Mouse (Mus musculus): ENCODE measurements at regions not wholly inside any gene's neighbourhood (a gene's known extent, or its start where the extent isn't known, plus 50 kb on each side); places are given as distances from the start of the nearest gene placed in this dataset.

- Histone ChIP-seq H3K9me3 (replicated peaks; ENCODE audit: low read length) (no peaks in the 10 kb centered on the region), H3K4me1 (ENCODE audit: control insufficient read depth in 1 of 2, insufficient read depth in 2 of 2) (no peaks in the 10 kb centered on the region), H3K36me3 (replicated peaks in 1 of 2; ENCODE audit: control insufficient read depth in 1 of 2, insufficient read depth in 1 of 2, low read length in 1 of 2) (no peaks in the 10 kb centered on the region), H3K4me3 (replicated peaks in 1 of 3; ENCODE audit: low read depth in 2 of 3, low read length in 2 of 3, poor library complexity in 1 of 3) (no peak overlapping the region), H3K9ac (ENCODE audit: insufficient read depth, low read depth) (no peak overlapping the region), H3K27ac (ENCODE audit: insufficient read depth, low read depth) (no peak overlapping the region), H3K79me2 (replicated peaks; ENCODE audit: control insufficient read depth, extremely low read depth, insufficient read depth, poor library complexity, severe bottlenecking) (no peaks in the 10 kb centered on the region), H3K4me2 (ENCODE audit: insufficient read depth, low read depth, poor library complexity, severe bottlenecking) (no peak overlapping the region), H3K27me3 (replicated peaks) (no peaks in the 10 kb centered on the region)
- no peak for DNase-seq (ENCODE audit: extremely low read depth)
- in situ Hi-C loops (cut with MboI; ENCODE audit: low pct_ligation_motif_present, low pct_unique_long_range_greater_than_20kb, low sequenced_read_pairs) (no loop called here), dilution Hi-C loops (cut with MboI; ENCODE audit: extremely low pct_ligation_motif_present, extremely low pct_unique_long_range_greater_than_20kb, low sequenced_read_pairs) (no loop called here)
- TF ChIP-seq MAX (IDR thresholded peaks at IDR 0.05; ENCODE audit: low read length) (no peak), TCF12 (IDR thresholded peaks at IDR 0.05; ENCODE audit: low read depth, low read length) (no peak), JUND (conservative IDR thresholded peaks at IDR 0.05; ENCODE audit: low read depth, low read length) (no peak), SMC3 (IDR thresholded peaks at IDR 0.05; ENCODE audit: low read depth, low read length) (no peak), RCOR1 (conservative IDR thresholded peaks at IDR 0.05; ENCODE audit: low read depth, low read length) (no peak), HCFC1 (IDR thresholded peaks at IDR 0.05; ENCODE audit: low read depth, low read length) (no peak), GABPA (IDR thresholded peaks at IDR 0.05; ENCODE audit: insufficient replicate concordance, low read depth, low read length) (no peak)
These were observed 369.7 kb downstream of the Rnf144a start for GRCm38 (mm10) chr12:26045321-26045720.

- no peaks in the 10 kb centered on the region for H3K36me3 ChIP-seq (replicated peaks in 1 of 2; ENCODE audit: control insufficient read depth in 1 of 2, insufficient read depth in 1 of 2, low read length in 1 of 2)
- no peak for DNase-seq (ENCODE audit: extremely low read depth)
- in situ Hi-C loops (cut with MboI; ENCODE audit: low pct_ligation_motif_present, low pct_unique_long_range_greater_than_20kb, low sequenced_read_pairs): no loop called here
- H3K27ac ChIP-seq (ENCODE audit: insufficient read depth, low read depth): no peak overlapping the region
- no peaks in the 10 kb centered on the region for H3K79me2 ChIP-seq (replicated peaks; ENCODE audit: control insufficient read depth, extremely low read depth, insufficient read depth, poor library complexity, severe bottlenecking)
- H3K27me3 ChIP-seq (replicated peaks): no peaks in the 10 kb centered on the region
- no peak overlapping the region for H3K9ac ChIP-seq (ENCODE audit: insufficient read depth, low read depth)
- no peaks in the 10 kb centered on the region for H3K4me1 ChIP-seq (ENCODE audit: control insufficient read depth in 1 of 2, insufficient read depth in 2 of 2)
- no peak overlapping the region for H3K4me2 ChIP-seq (ENCODE audit: insufficient read depth, low read depth, poor library complexity, severe bottlenecking)
- H3K4me3 ChIP-seq (replicated peaks in 1 of 3; ENCODE audit: low read depth in 2 of 3, low read length in 2 of 3, poor library complexity in 1 of 3): no peak overlapping the region
- no peak for TF ChIP-seq RAD21 (IDR thresholded peaks at IDR 0.05; ENCODE audit: low read depth, low read length)
- TF ChIP-seq SMC3 (IDR thresholded peaks at IDR 0.05; ENCODE audit: low read depth, low read length): no peak
- TF ChIP-seq ZKSCAN1 (IDR thresholded peaks at IDR 0.05; ENCODE audit: borderline replicate concordance, low read depth, low read length): no peak
- TF ChIP-seq UBTF (IDR thresholded peaks at IDR 0.05; ENCODE audit: low read depth, low read length): no peak
- no peak for TF ChIP-seq IRF4 (IDR thresholded peaks at IDR 0.05; ENCODE audit: low read depth, low read length)
- no peak for TF ChIP-seq NRF1 (IDR thresholded peaks at IDR 0.05; ENCODE audit: low read depth, low read length)
- no peak for TF ChIP-seq POLR2AphosphoS2 (IDR thresholded peaks at IDR 0.05; ENCODE audit: low read depth, low read length)
- TF ChIP-seq TCF12 (IDR thresholded peaks at IDR 0.05; ENCODE audit: low read depth, low read length): no peak
- TF ChIP-seq JUND (conservative IDR thresholded peaks at IDR 0.05; ENCODE audit: low read depth, low read length): no peak
- no peak for TF ChIP-seq JUN (IDR thresholded peaks at IDR 0.05; ENCODE audit: insufficient read depth, low read depth, low read length)
- dilution Hi-C loops (cut with MboI; ENCODE audit: extremely low pct_ligation_motif_present, extremely low pct_unique_long_range_greater_than_20kb, low sequenced_read_pairs): no loop called here
- H3K9me3 ChIP-seq (replicated peaks; ENCODE audit: low read length): no peaks in the 10 kb centered on the region
These were observed 402.1 kb downstream of the Rnf144a start for GRCm38 (mm10) chr12:26012951-26013350.
